Mouse (Mus musculus): ENCODE data around the gene Clybl. TPM values are rescaled to one million over a fixed set of nuclear protein-coding genes. Genes with fewer than 3 reads are reported as not detected.
A peak's percentile ranks its signal among the peaks of the same experiment; 100 is the strongest.

Clybl gene
- total and polyA plus RNA-seq, 2 experiments from 2014 or later = 8.7 to 21.1 TPM

GRCm38 (mm10) chr14:122401886-122402285 lies 220.4 kb downstream of the Clybl start:
- H3K4me3 ChIP-seq (ENCODE audit: low read depth, low read length) = no peak overlapping the region
- no peak overlapping the region for H3K27ac ChIP-seq (ENCODE audit: low read depth, low read length)
- no peaks in the 10 kb centered on the region for H3K36me3 ChIP-seq (ENCODE audit: insufficient read depth, low read length)
- no peak for ATAC-seq (ENCODE audit: low FRiP score)
- H3K4me2 ChIP-seq (ENCODE audit: low read depth, low read length, poor library complexity, severe bottlenecking) = no peak overlapping the region
- H3K9ac ChIP-seq (replicated peaks; ENCODE audit: low read length, poor library complexity, severe bottlenecking) = no peak overlapping the region
- peaks cover 51% of the 10 kb centered on the region for H3K27me3 ChIP-seq (ENCODE audit: insufficient read depth, low read length)
- H3K9me3 ChIP-seq (ENCODE audit: low read length) = no peaks in the 10 kb centered on the region
- no peak for DNase-seq (ENCODE audit: low spot score)
- WGBS = 36% methylated on average over 11 of the region's 11 CpGs
- no peak for TF ChIP-seq CTCF (IDR thresholded peaks at IDR 0.05)
- H3K4me1 ChIP-seq (ENCODE audit: insufficient read depth, low read length) = peaks cover 5% of the 10 kb centered on the region; the same call in 1 of the 2 replicates

DNA sequence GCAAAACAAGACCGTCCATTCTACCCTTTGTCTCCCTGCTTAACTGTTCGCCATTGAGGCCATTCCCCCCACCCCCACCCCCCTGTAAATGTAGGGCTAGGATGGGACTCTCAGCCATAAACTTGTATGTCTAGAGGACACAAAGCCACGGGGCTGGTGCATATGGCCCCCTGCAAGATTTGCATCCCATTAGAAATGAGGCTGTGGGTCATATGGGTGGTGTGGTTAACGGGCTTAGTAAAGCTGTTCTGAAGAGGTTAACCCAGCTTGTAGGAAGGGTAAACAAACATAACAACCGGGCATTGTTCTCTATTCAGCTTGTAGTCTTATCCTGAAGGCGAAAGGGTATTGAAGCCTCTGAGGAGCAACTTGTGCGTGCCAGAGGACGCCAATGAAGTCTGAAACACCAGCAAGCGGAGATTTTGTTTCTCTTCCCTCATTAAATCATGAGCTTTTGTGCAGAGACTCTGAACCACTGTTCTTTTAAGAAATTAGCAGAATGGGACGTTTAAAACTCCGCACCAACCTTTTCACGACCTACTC lies 221.3 kb downstream of the Clybl start:
- no peak for TF ChIP-seq CTCF (IDR thresholded peaks at IDR 0.05)
- H3K36me3 ChIP-seq (ENCODE audit: insufficient read depth, low read length) = no peaks in the 10 kb centered on the region
- 33% methylated on average over 12 of the region's 12 CpGs for WGBS
- peaks cover 55% of the 10 kb centered on the region for H3K27me3 ChIP-seq (ENCODE audit: insufficient read depth, low read length)
- no peak overlapping the region for H3K27ac ChIP-seq (ENCODE audit: low read depth, low read length)
- no peak for DNase-seq (ENCODE audit: low spot score)
- no peak overlapping the region for H3K4me2 ChIP-seq (ENCODE audit: low read depth, low read length, poor library complexity, severe bottlenecking)
- H3K9me3 ChIP-seq (ENCODE audit: low read length) = no peaks in the 10 kb centered on the region
- no peak for ATAC-seq (ENCODE audit: low FRiP score)
- no peak overlapping the region for H3K9ac ChIP-seq (replicated peaks; ENCODE audit: low read length, poor library complexity, severe bottlenecking)
- no peak overlapping the region for H3K4me3 ChIP-seq (ENCODE audit: low read depth, low read length)
- peaks cover 5% of the 10 kb centered on the region; the same call in 1 of the 2 replicates for H3K4me1 ChIP-seq (ENCODE audit: insufficient read depth, low read length)

GRCm38 (mm10) chr14:122403422-122403940 lies 222.0 kb downstream of the Clybl start:
- Histone ChIP-seq H3K27ac (ENCODE audit: low read depth, low read length) (no peak overlapping the region), H3K4me1 (ENCODE audit: insufficient read depth, low read length) (peaks cover 5% of the 10 kb centered on the region; the same call in 1 of the 2 replicates), H3K9me3 (ENCODE audit: low read length) (no peaks in the 10 kb centered on the region), H3K4me3 (ENCODE audit: low read depth, low read length) (no peak overlapping the region), H3K4me2 (ENCODE audit: low read depth, low read length, poor library complexity, severe bottlenecking) (no peak overlapping the region), H3K9ac (replicated peaks; ENCODE audit: low read length, poor library complexity, severe bottlenecking) (no peak overlapping the region), H3K36me3 (ENCODE audit: insufficient read depth, low read length) (no peaks in the 10 kb centered on the region), H3K27me3 (ENCODE audit: insufficient read depth, low read length) (peaks cover 62% of the 10 kb centered on the region)
- DNase-seq (ENCODE audit: low spot score) (no peak), ATAC-seq (ENCODE audit: low FRiP score) (no peak)
- WGBS = 65% methylated on average over 3 of the region's 3 CpGs
- TF ChIP-seq CTCF (IDR thresholded peaks at IDR 0.05) = no peak

- TF ChIP-seq CTCF (IDR thresholded peaks at IDR 0.05) = no peak
- H3K9ac ChIP-seq (replicated peaks; ENCODE audit: low read length, poor library complexity, severe bottlenecking) = no peak overlapping the region
- no peak overlapping the region for H3K4me2 ChIP-seq (ENCODE audit: low read depth, low read length, poor library complexity, severe bottlenecking)
- H3K27me3 ChIP-seq (ENCODE audit: insufficient read depth, low read length) = peaks cover 64% of the 10 kb centered on the region
- WGBS = 52% methylated on average over 7 of the region's 7 CpGs
- H3K4me3 ChIP-seq (ENCODE audit: low read depth, low read length) = no peak overlapping the region
- H3K4me1 ChIP-seq (ENCODE audit: insufficient read depth, low read length) = peaks cover 5% of the 10 kb centered on the region; the same call in 1 of the 2 replicates
- no peak for DNase-seq (ENCODE audit: low spot score)
- ATAC-seq (ENCODE audit: low FRiP score) = no peak
- H3K36me3 ChIP-seq (ENCODE audit: insufficient read depth, low read length) = no peaks in the 10 kb centered on the region
- H3K9me3 ChIP-seq (ENCODE audit: low read length) = no peaks in the 10 kb centered on the region
- no peak overlapping the region for H3K27ac ChIP-seq (ENCODE audit: low read depth, low read length)
Observed at GRCm38 (mm10) chr14:122404596-122405154, 223.2 kb downstream of the Clybl start.

GRCm38 (mm10) chr14:122405236-122405635 lies 223.7 kb downstream of the Clybl start:
- H3K9me3 ChIP-seq (ENCODE audit: low read length) = no peaks in the 10 kb centered on the region
- peaks cover 70% of the 10 kb centered on the region for H3K27me3 ChIP-seq (ENCODE audit: insufficient read depth, low read length)
- DNase-seq (ENCODE audit: low spot score) (no peak), ATAC-seq (ENCODE audit: low FRiP score) (no peak)
- H3K9ac ChIP-seq (replicated peaks; ENCODE audit: low read length, poor library complexity, severe bottlenecking) = no peak overlapping the region
- no peaks in the 10 kb centered on the region for H3K36me3 ChIP-seq (ENCODE audit: insufficient read depth, low read length)
- H3K4me3 ChIP-seq (ENCODE audit: low read depth, low read length) = no peak overlapping the region
- H3K4me1 ChIP-seq (ENCODE audit: insufficient read depth, low read length) = peaks cover 5% of the 10 kb centered on the region; the same call in 1 of the 2 replicates
- WGBS = 23% methylated on average over 12 of the region's 12 CpGs
- H3K4me2 ChIP-seq (ENCODE audit: low read depth, low read length, poor library complexity, severe bottlenecking) = no peak overlapping the region
- no peak overlapping the region for H3K27ac ChIP-seq (ENCODE audit: low read depth, low read length)
- no peak for TF ChIP-seq CTCF (IDR thresholded peaks at IDR 0.05)

DNA sequence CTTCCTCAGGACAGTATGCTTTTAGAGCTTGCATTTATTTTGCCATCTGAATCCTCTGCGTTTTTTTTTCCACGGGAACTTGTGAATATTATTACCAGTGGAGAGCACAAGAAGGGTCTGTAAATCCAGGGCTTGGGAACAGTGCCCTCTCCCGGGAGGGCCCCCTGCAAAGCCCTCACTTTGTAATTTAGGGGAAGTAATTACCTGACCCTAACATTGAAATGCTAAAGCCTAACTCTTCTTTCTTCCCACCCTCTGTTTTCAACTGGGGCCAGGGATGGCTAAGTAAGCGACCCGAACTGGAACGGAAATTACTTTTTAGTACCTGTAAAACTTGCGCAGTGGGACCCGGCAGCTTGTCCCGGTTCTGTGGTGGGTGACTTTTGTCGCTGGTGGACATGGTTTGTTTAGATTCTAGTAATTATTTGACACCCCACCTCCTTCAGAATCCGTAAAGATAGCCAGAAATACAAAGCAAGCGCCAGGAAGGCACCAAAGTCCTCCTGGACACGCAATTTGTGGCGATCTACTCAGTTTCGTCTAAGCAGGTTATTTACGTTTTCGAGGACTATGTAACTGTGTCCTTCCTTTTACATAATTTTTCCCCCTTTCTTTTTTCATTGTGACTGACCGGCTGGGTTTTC lies 224.5 kb downstream of the Clybl start:
- Histone ChIP-seq H3K9ac (replicated peaks; ENCODE audit: low read length, poor library complexity, severe bottlenecking) (0 out of 2 replicates have a peak overlapping the region, but pooled peaks have one; percentile 29), H3K4me1 (ENCODE audit: insufficient read depth, low read length) (peaks cover 5% of the 10 kb centered on the region; the same call in 1 of the 2 replicates), H3K4me3 (ENCODE audit: low read depth, low read length) (peak overlapping the region; percentile 25; the same call in 1 of the 2 replicates), H3K27me3 (ENCODE audit: insufficient read depth, low read length) (peaks cover 71% of the 10 kb centered on the region), H3K27ac (ENCODE audit: low read depth, low read length) (no peak overlapping the region), H3K36me3 (ENCODE audit: insufficient read depth, low read length) (no peaks in the 10 kb centered on the region), H3K9me3 (ENCODE audit: low read length) (no peaks in the 10 kb centered on the region), H3K4me2 (ENCODE audit: low read depth, low read length, poor library complexity, severe bottlenecking) (peak overlapping the region; percentile 54)
- ATAC-seq (ENCODE audit: low FRiP score) (no peak), DNase-seq (ENCODE audit: low spot score) (no peak)
- TF ChIP-seq CTCF (IDR thresholded peaks at IDR 0.05) = no peak; the same call in 1 of the 2 replicates
- WGBS = 5% methylated on average over 18 of the region's 18 CpGs

All from midbrain, postnatal 0 days (tissue).